Mouse (Mus musculus) intestine, embryonic 14.5 days (tissue): ENCODE results near the gene Eogt. TPM values are rescaled to one million over a fixed set of nuclear protein-coding genes. Genes with fewer than 3 reads are reported as not detected.
A peak's percentile ranks its signal among the peaks of the same experiment; 100 is the strongest.

ENCODE experiments used
- ATAC-seq: fragments of 200-750 bp; cut with Nextera tagmentation; replicated peaks from 2 replicates; pipeline ENCODE4 v1.8.0; 2017; ENCODE audit warnings: low read depth, moderate number of reproducible peaks, moderate TSS enrichment, moderate library complexity; ENCODE audit not compliant: low FRiP score, low TSS enrichment
- DNase-seq: peaks from one replicate; pipeline ENCODE4 v3.0.0-alpha.2; 2018; ENCODE audit warnings: low spot score
- H3K27ac ChIP-seq: fragments of 300-500 bp; sonication (generic); 2 replicates; pipeline ENCODE4 v1.5.1; 2014; ENCODE audit warnings: low read depth, mild to moderate bottlenecking, control low read depth
- H3K27me3 ChIP-seq: fragments of 300-500 bp; sonication (generic); replicated peaks from 2 replicates; pipeline ENCODE4 v1.6.1; 2014; ENCODE audit warnings: low read length, control low read depth; ENCODE audit not compliant: control insufficient read depth, insufficient read depth
- H3K36me3 ChIP-seq: fragments of 300-500 bp; sonication (generic); 2 replicates; pipeline ENCODE4 v1.6.1; 2014; ENCODE audit warnings: low read length, control low read depth; ENCODE audit not compliant: control insufficient read depth, insufficient read depth
- H3K4me1 ChIP-seq: fragments of 300-500 bp; sonication (generic); replicated peaks from 2 replicates; pipeline ENCODE4 v1.6.1; 2014; ENCODE audit warnings: low read length, control low read depth, mixed read lengths; ENCODE audit not compliant: control insufficient read depth, insufficient read depth
- H3K4me2 ChIP-seq: fragments of 300-500 bp; sonication (generic); 2 replicates; pipeline ENCODE4 v1.6.1; 2014; ENCODE audit warnings: low read length
- H3K4me3 ChIP-seq: fragments of 300-500 bp; sonication (generic); 2 replicates; pipeline ENCODE4 v1.5.1; 2014; ENCODE audit warnings: low read depth, low read length, control low read depth, mixed read lengths
- H3K9ac ChIP-seq: fragments of 300-500 bp; sonication (generic); 2 replicates; pipeline ENCODE4 v1.6.1; 2014; ENCODE audit warnings: mild to moderate bottlenecking, low read length
- H3K9me3 ChIP-seq: fragments of 300-500 bp; sonication (generic); 2 replicates; pipeline ENCODE4 v1.6.1; 2016; ENCODE audit warnings: low read length, control low read depth; ENCODE audit not compliant: control insufficient read depth
- WGBS: fragments of 180-500 bp; shearing (Covaris S2); extraction: QIAGEN DNeasy Blood & Tissue Kit; methylation state at CpG from one replicate; pipeline ENCODE4 v1.1.7; 2014; 5-methylcytosine and 5-hydroxymethylcytosine counted together
- polyA plus RNA-seq: library from polyadenylated mRNA; unstranded; fragments of >200 nt; fragmentation: Nextera tagmentation; extraction: Ambion mirVana; gene quantifications from 2 replicates; pipeline ENCODE4 v1.2.1, GENCODE M21; 2014

The Eogt gene
- polyA plus RNA-seq, 1 experiment from 2014 or later, result 6.8 TPM

- H3K27me3 ChIP-seq, result no peaks in the 10 kb centered on the region
- H3K36me3 ChIP-seq, result 0 out of 2 replicates have a peak, but pooled peaks cover 4% of the 10 kb centered on the region
- H3K9me3 ChIP-seq, result no peaks in the 10 kb centered on the region
- ATAC-seq, result no peak
- no peak for DNase-seq
- no peak overlapping the region for H3K4me2 ChIP-seq
- H3K4me1 ChIP-seq, result peaks cover 17% of the 10 kb centered on the region
- H3K9ac ChIP-seq, result no peak overlapping the region
- no peak overlapping the region for H3K4me3 ChIP-seq
- 26% methylated on average over 7 of the region's 7 CpGs for WGBS
- no peak overlapping the region for H3K27ac ChIP-seq
Measured at GRCm38 (mm10) chr6:97144359-97144758, 4.6 kb downstream of the Eogt start.

GRCm38 (mm10) chr6:97142611-97143010 lies 6.4 kb downstream of the Eogt start:
- peaks cover 7% of the 10 kb centered on the region; the same call in 1 of the 2 replicates for H3K4me1 ChIP-seq
- no peaks in the 10 kb centered on the region for H3K27me3 ChIP-seq
- H3K4me2 ChIP-seq, result no peak overlapping the region
- H3K9me3 ChIP-seq, result no peaks in the 10 kb centered on the region
- no peak overlapping the region for H3K27ac ChIP-seq
- ATAC-seq, result no peak
- no peak overlapping the region for H3K9ac ChIP-seq
- H3K36me3 ChIP-seq, result 0 out of 2 replicates have a peak, but pooled peaks cover 4% of the 10 kb centered on the region
- WGBS, result 71% methylated on average over 8 of the region's 8 CpGs
- H3K4me3 ChIP-seq, result no peak overlapping the region
- DNase-seq, result no peak

GRCm38 (mm10) chr6:97141811-97142210 lies 7.2 kb downstream of the Eogt start:
- no peak for DNase-seq
- Histone ChIP-seq H3K9me3 (no peaks in the 10 kb centered on the region), H3K9ac (no peak overlapping the region), H3K4me1 (peaks cover 4% of the 10 kb centered on the region; the same call in 1 of the 2 replicates), H3K4me3 (no peak overlapping the region), H3K4me2 (no peak overlapping the region), H3K27ac (no peak overlapping the region), H3K36me3 (0 out of 2 replicates have a peak, but pooled peaks cover 4% of the 10 kb centered on the region), H3K27me3 (no peaks in the 10 kb centered on the region)
- ATAC-seq, result no peak
- 76% methylated on average over 7 of the region's 7 CpGs for WGBS

- WGBS, result 74% methylated on average over 5 of the region's 5 CpGs
- no peak overlapping the region for H3K27ac ChIP-seq
Measured at GRCm38 (mm10) chr6:97132707-97133303, 16.2 kb downstream of the Eogt start.

GRCm38 (mm10) chr6:97131808-97132207 lies 17.2 kb downstream of the Eogt start:
- Histone ChIP-seq H3K9ac (no peak overlapping the region), H3K36me3 (peaks cover 4% of the 10 kb centered on the region; the same call in 1 of the 2 replicates), H3K4me2 (no peak overlapping the region), H3K27me3 (no peaks in the 10 kb centered on the region), H3K9me3 (no peaks in the 10 kb centered on the region), H3K27ac (no peak overlapping the region), H3K4me3 (no peak overlapping the region), H3K4me1 (no peaks in the 10 kb centered on the region)
- 24% methylated on average over 4 of the region's 4 CpGs for WGBS
- peak; percentile 39 for DNase-seq
- ATAC-seq, result no peak

More at GRCm38 (mm10) chr6:97132707-97133303, 16.2 kb downstream of the Eogt start:
- H3K4me2 ChIP-seq, result no peak overlapping the region
- H3K4me3 ChIP-seq, result no peak overlapping the region
- DNase-seq, result no peak
- H3K9ac ChIP-seq, result no peak overlapping the region
- no peaks in the 10 kb centered on the region for H3K27me3 ChIP-seq
- no peaks in the 10 kb centered on the region for H3K4me1 ChIP-seq
- no peak for ATAC-seq
- peaks cover 4% of the 10 kb centered on the region; the same call in 1 of the 2 replicates for H3K36me3 ChIP-seq
- H3K9me3 ChIP-seq, result no peaks in the 10 kb centered on the region

GRCm38 (mm10) chr6:97130979-97131378 lies 18.0 kb downstream of the Eogt start:
- ATAC-seq (no peak), DNase-seq (peak; percentile 32)
- H3K9me3 ChIP-seq, result no peaks in the 10 kb centered on the region
- H3K27ac ChIP-seq, result no peak overlapping the region
- no peak overlapping the region for H3K9ac ChIP-seq
- peaks cover 4% of the 10 kb centered on the region; the same call in 1 of the 2 replicates for H3K36me3 ChIP-seq
- 70% methylated on average over 5 of the region's 5 CpGs for WGBS
- H3K4me1 ChIP-seq, result no peaks in the 10 kb centered on the region
- no peak overlapping the region for H3K4me3 ChIP-seq
- no peak overlapping the region for H3K4me2 ChIP-seq
- no peaks in the 10 kb centered on the region for H3K27me3 ChIP-seq

- DNase-seq, result peak; percentile 57
- 59% methylated on average over 10 of the region's 10 CpGs for WGBS
Measured at GRCm38 (mm10) chr6:97124336-97125010, 24.5 kb downstream of the Eogt start.

GRCm38 (mm10) chr6:97120922-97121321 lies 28.1 kb downstream of the Eogt start:
- no peaks in the 10 kb centered on the region for H3K9me3 ChIP-seq
- DNase-seq, result no peak
- H3K4me2 ChIP-seq, result no peak overlapping the region
- no peaks in the 10 kb centered on the region for H3K4me1 ChIP-seq
- no peak for ATAC-seq
- H3K27ac ChIP-seq, result no peak overlapping the region
- H3K36me3 ChIP-seq, result no peaks in the 10 kb centered on the region
- no peak overlapping the region for H3K9ac ChIP-seq
- no peak overlapping the region for H3K4me3 ChIP-seq
- WGBS, result 80% methylated on average over 4 of the region's 4 CpGs
- no peaks in the 10 kb centered on the region for H3K27me3 ChIP-seq

More at GRCm38 (mm10) chr6:97124336-97125010, 24.5 kb downstream of the Eogt start:
- no peak for ATAC-seq
- H3K27me3 ChIP-seq, result no peaks in the 10 kb centered on the region
- H3K4me2 ChIP-seq, result no peak overlapping the region
- H3K9me3 ChIP-seq, result no peaks in the 10 kb centered on the region
- H3K36me3 ChIP-seq, result no peaks in the 10 kb centered on the region; the same call in 1 of the 2 replicates
- no peaks in the 10 kb centered on the region for H3K4me1 ChIP-seq
- no peak overlapping the region for H3K4me3 ChIP-seq
- H3K9ac ChIP-seq, result no peak overlapping the region
- H3K27ac ChIP-seq, result no peak overlapping the region
